Mouse (Mus musculus) brain, embryonic 14.5 days (tissue): Measurements from ENCODE around the gene Stim1. TPM values are rescaled to one million over a fixed set of nuclear protein-coding genes. Genes with fewer than 3 reads are reported as not detected.

Experiments
- DNase-seq: peaks from one replicate; pipeline ENCODE4 v3.0.0-alpha.2; 2011; ENCODE audit warnings: low read depth
- CTCF ChIP-seq: fragments of 200-500 bp; IDR thresholded peaks from 2 replicates; pipeline ENCODE4 v1.5.1; 2012; ENCODE audit warnings: inconsistent platforms, mild to moderate bottlenecking, moderate library complexity, borderline replicate concordance; ENCODE audit not compliant: insufficient read depth, insufficient read length; ENCODE audit errors: extremely low read depth
- POLR2A ChIP-seq: fragments of 200-500 bp; IDR thresholded peaks from 2 replicates; pipeline ENCODE4 v1.6.1; 2012; ENCODE audit warnings: mild to moderate bottlenecking, inconsistent platforms, borderline replicate concordance; ENCODE audit not compliant: poor library complexity, insufficient read depth, insufficient read length, severe bottlenecking; ENCODE audit errors: extremely low read depth
- polyA plus RNA-seq: library from polyadenylated mRNA; depleted of rRNA; stranded (reverse); fragments of >200 nt; gene quantifications from 2 replicates; pipeline ENCODE4 v1.2.3, GENCODE M21; 2012

Stim1 gene
- polyA plus RNA-seq, 1 experiment = 22.9 TPM

GRCm38 (mm10) chr7:102239591-102239990 is 28.0 kb upstream of the Stim1 start:
- no peak for DNase-seq
- TF ChIP-seq POLR2A (no peak), CTCF (no peak)

DNA sequence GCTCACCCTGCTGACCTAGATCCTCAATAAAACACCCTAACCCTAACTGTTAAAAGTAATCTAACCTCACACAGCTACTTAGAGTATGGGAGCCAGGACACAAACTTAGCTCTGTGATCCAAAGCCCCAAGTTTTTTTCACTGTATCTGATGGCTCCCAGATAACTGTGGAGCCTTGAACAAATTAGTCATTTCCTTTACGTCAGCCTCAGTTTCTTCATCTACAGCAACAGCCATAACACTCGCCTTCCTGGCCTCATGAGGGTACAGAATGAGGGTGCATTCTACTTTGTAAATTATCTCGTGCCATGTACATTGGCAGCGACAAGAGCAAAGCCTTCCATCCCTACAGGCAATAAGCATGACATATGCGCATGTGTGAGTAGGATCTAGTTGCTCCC is 25.2 kb upstream of the Stim1 start:
- no peak for DNase-seq
- TF ChIP-seq POLR2A = no peak
- no peak for TF ChIP-seq CTCF

GRCm38 (mm10) chr7:102242917-102243316 is 24.7 kb upstream of the Stim1 start:
- DNase-seq = no peak

GRCm38 (mm10) chr7:102243870-102244269 is 23.7 kb upstream of the Stim1 start:
- DNase-seq = no peak
- TF ChIP-seq POLR2A (no peak), CTCF (no peak)

More at GRCm38 (mm10) chr7:102242917-102243316, 24.7 kb upstream of the Stim1 start:
- no peak for TF ChIP-seq POLR2A
- TF ChIP-seq CTCF = no peak

DNA sequence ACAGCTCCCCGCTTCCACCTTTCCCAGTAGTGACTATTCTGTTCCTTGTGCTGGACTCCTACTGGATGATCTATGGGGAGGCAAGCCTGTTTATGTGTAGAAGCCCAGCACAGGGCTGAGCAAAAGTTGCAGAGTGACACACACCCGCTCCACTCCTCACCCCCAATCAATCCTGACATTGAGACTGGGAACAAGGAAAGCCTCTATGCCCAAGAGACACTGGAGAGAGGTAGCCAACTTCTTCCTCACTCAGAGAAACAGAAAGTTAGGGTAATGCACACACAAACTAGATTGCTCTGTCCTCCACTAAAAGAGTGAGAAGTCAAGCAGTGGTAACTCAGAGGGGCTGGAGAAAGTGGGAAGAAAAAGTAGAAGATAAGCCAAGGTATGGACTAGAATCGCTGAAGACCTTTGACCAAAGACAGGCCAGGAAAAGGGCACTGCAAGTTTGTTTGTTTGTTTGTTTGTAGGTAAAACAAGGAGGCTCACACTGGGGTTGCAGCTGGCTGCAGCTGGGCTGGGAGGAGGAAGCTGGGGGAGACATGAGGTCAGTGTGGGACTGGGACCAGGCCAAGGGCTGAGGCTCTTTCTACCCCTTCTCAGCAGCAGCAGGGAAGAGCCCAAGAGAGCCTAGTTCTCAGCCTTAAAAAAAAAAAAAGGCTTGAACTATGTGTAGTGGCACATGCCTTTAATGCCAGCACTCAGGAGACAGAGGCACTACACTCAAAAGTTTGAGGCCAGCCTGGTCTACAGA is 22.6 kb upstream of the Stim1 start:
- no peak for DNase-seq
- TF ChIP-seq CTCF (no peak), POLR2A (no peak)

- DNase-seq = peak; percentile 26
- TF ChIP-seq POLR2A = no peak
- no peak for TF ChIP-seq CTCF
These were observed 21.8 kb upstream of the Stim1 start for GRCm38 (mm10) chr7:102245775-102246174.

DNA sequence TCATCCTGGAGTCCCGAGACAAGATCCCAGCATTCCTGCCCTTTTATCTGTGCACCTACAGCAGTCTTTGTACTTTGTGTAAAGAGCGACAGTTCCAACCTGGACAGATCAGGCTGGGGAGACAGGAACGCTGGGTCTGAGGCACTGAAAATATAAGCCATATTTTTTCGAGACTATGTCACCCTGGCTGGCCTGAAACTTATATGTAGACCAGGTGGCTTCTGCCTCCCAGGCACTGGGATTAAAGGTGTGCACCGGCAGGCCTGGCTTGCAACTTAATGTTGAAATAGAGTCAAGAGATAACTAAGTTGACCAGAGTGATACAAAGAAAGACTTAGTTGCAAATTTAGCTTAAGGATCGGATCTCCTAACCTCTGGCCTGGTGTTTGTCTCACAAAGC is 21.3 kb upstream of the Stim1 start:
- TF ChIP-seq POLR2A (no peak), CTCF (no peak)
- DNase-seq = no peak

GRCm38 (mm10) chr7:102246956-102247797 is 20.4 kb upstream of the Stim1 start:
- no peak for DNase-seq
- no peak for TF ChIP-seq CTCF
- no peak for TF ChIP-seq POLR2A

- TF ChIP-seq POLR2A (no peak), CTCF (no peak)
- DNase-seq = no peak
These were observed 18.8 kb upstream of the Stim1 start for GRCm38 (mm10) chr7:102248691-102249404.

- peak; percentile 55 for DNase-seq
- TF ChIP-seq POLR2A = no peak
- no peak for TF ChIP-seq CTCF
These were observed 18.1 kb upstream of the Stim1 start for GRCm38 (mm10) chr7:102249531-102249895.

- peak; percentile 73 for DNase-seq
- peak; percentile 16; the same call in 1 of the 2 replicates for TF ChIP-seq POLR2A
- TF ChIP-seq CTCF = no peak
These were observed 17.5 kb upstream of the Stim1 start for GRCm38 (mm10) chr7:102249896-102250630.

GRCm38 (mm10) chr7:102250631-102251214 is 16.9 kb upstream of the Stim1 start:
- DNase-seq = peak; percentile 86
- TF ChIP-seq CTCF = peak; percentile 73
- peak; percentile 22; the same call in 1 of the 2 replicates for TF ChIP-seq POLR2A
